Mouse (Mus musculus) lung, postnatal 0 days (tissue): ENCODE data around the gene Prss16. TPM values are rescaled to one million over a fixed set of nuclear protein-coding genes. Genes with fewer than 3 reads are reported as not detected.
"Not testable (repeated sequence)": the region's sequence is repeated elsewhere in the genome, so short reads cannot be mapped to it uniquely, and the experiment has no call there.

Experiments used
- ATAC-seq: fragments of 200-750 bp; cut with Nextera tagmentation; 2 replicates; pipeline ENCODE4 v1.8.0; 2017; ENCODE audit warnings: moderate library complexity
- DNase-seq: peaks from one replicate; pipeline ENCODE4 v3.0.0-alpha.2; 2016; ENCODE audit warnings: low spot score
- H3K27ac ChIP-seq: fragments of 300-500 bp; sonication (generic); 2 replicates; pipeline ENCODE4 v1.5.1; 2014; ENCODE audit warnings: antibody characterized with exemption, mild to moderate bottlenecking, low read length, mixed read lengths
- H3K27me3 ChIP-seq: fragments of 300-500 bp; sonication (generic); replicated peaks from 2 replicates; pipeline ENCODE4 v1.6.1; 2014; ENCODE audit warnings: low read length, mixed read lengths; ENCODE audit not compliant: insufficient read depth
- H3K36me3 ChIP-seq: fragments of 300-500 bp; sonication (generic); 2 replicates; pipeline ENCODE4 v1.6.1; 2014; ENCODE audit warnings: low read length, mixed read lengths; ENCODE audit not compliant: insufficient read depth
- H3K4me1 ChIP-seq: fragments of 300-500 bp; sonication (generic); 2 replicates; pipeline ENCODE4 v1.6.1; 2014; ENCODE audit warnings: antibody characterized with exemption, low read depth, low read length, mixed read lengths; ENCODE audit not compliant: insufficient read depth
- H3K4me2 ChIP-seq: fragments of 300-500 bp; sonication (generic); replicated peaks from 2 replicates; pipeline ENCODE4 v1.6.1; 2014; ENCODE audit warnings: low read depth, mild to moderate bottlenecking, low read length, moderate library complexity, mixed read lengths
- H3K4me3 ChIP-seq: fragments of 300-500 bp; sonication (generic); 2 replicates; pipeline ENCODE4 v1.5.1; 2014; ENCODE audit warnings: low read depth, low read length
- H3K9ac ChIP-seq: fragments of 300-500 bp; sonication (generic); replicated peaks from 2 replicates; pipeline ENCODE4 v1.6.1; 2014; ENCODE audit warnings: low read depth, mild to moderate bottlenecking
- H3K9me3 ChIP-seq: fragments of 300-500 bp; sonication (generic); 2 replicates; pipeline ENCODE4 v1.6.1; 2016; ENCODE audit warnings: low read length, mixed read lengths
- CTCF ChIP-seq: IDR thresholded peaks from 2 replicates; pipeline ENCODE4 v1.5.1; 2016; ENCODE audit warnings: antibody characterized with exemption, mild to moderate bottlenecking
- EP300 ChIP-seq: IDR thresholded peaks from 2 replicates; pipeline ENCODE4 v1.6.1; 2016; ENCODE audit warnings: antibody characterized with exemption, mild to moderate bottlenecking, control low read depth
- WGBS: fragments of 180-500 bp; shearing (Covaris S2); extraction: QIAGEN DNeasy Blood & Tissue Kit; methylation state at CpG from one replicate; pipeline ENCODE4 v1.1.7; 2014; 5-methylcytosine and 5-hydroxymethylcytosine counted together
- polyA plus RNA-seq: library from polyadenylated mRNA; unstranded; fragments of >200 nt; fragmentation: Nextera tagmentation; extraction: Ambion mirVana; gene quantifications from 2 replicates; pipeline ENCODE4 v1.2.1, GENCODE M21; 2015

Gene Prss16
- polyA plus RNA-seq, 1 experiment from 2014 or later: 0.62 TPM

- Histone ChIP-seq H3K27ac (no peak overlapping the region), H3K4me1 (peaks cover 8% of the 10 kb centered on the region; the same call in 1 of the 2 replicates), H3K9ac (no peak overlapping the region), H3K9me3 (no peaks in the 10 kb centered on the region), H3K27me3 (no peaks in the 10 kb centered on the region), H3K36me3 (no peaks in the 10 kb centered on the region), H3K4me2 (peak overlapping the region; percentile 53), H3K4me3 (peak overlapping the region; percentile 15)
- WGBS: 3% methylated on average over 17 of the region's 23 CpGs
- TF ChIP-seq CTCF (no peak), EP300 (no peak)
- DNase-seq (no peak), ATAC-seq (peak; percentile 12; the same call in 1 of the 2 replicates)
These were observed 26.8 kb upstream of the Prss16 start for GRCm38 (mm10) chr13:22036149-22036956.

GRCm38 (mm10) chr13:22035267-22036148 is 26.0 kb upstream of the Prss16 start, which contains the start of the genes Hist1h2ah and Hist1h2bk:
Hist1h2ah (minus strand) TSS chr13:22035568.
Hist1h2bk (plus strand) TSS chr13:22035870.
- peak; percentile 99 for ATAC-seq
- H3K9me3 ChIP-seq, H3K36me3 ChIP-seq, H3K27me3 ChIP-seq, H3K27ac ChIP-seq, H3K4me1 ChIP-seq, H3K9ac ChIP-seq: not testable (repeated sequence)
- H3K4me2 ChIP-seq: peak within 1 kb of the TSS; percentile 53
- TF ChIP-seq EP300: peak; percentile 34; the same call in 1 of the 2 replicates
- peak; percentile 6; the same call in 1 of the 2 replicates for TF ChIP-seq CTCF
- peak; percentile 98 for DNase-seq
- under 1% methylated on average over 20 of the region's 69 CpGs for WGBS
- H3K4me3 ChIP-seq: peak within 1 kb of the TSS; percentile 33

GRCm38 (mm10) chr13:22034443-22035266 is 25.1 kb upstream of the Prss16 start:
- no peak for TF ChIP-seq CTCF
- no peak for TF ChIP-seq EP300
- Histone ChIP-seq H3K4me3 (peak overlapping the region; percentile 5; the same call in 1 of the 2 replicates), H3K4me2 (peak overlapping the region; percentile 53), H3K4me1 (peaks cover 3% of the 10 kb centered on the region; the same call in 1 of the 2 replicates), H3K27me3 (no peaks in the 10 kb centered on the region), H3K36me3 (no peaks in the 10 kb centered on the region), H3K9ac (no peak overlapping the region), H3K9me3 (no peaks in the 10 kb centered on the region), H3K27ac (no peak overlapping the region)
- WGBS: 1% methylated on average over 12 of the region's 14 CpGs
- ATAC-seq (no peak), DNase-seq (no peak)

- Histone ChIP-seq H3K27ac (no peak overlapping the region), H3K27me3 (no peaks in the 10 kb centered on the region), H3K9me3 (no peaks in the 10 kb centered on the region), H3K36me3 (no peaks in the 10 kb centered on the region), H3K4me1 (peaks cover 3% of the 10 kb centered on the region; the same call in 1 of the 2 replicates), H3K4me2 (no peak overlapping the region), H3K9ac (no peak overlapping the region), H3K4me3 (no peak overlapping the region)
- ATAC-seq: no peak
- 41% methylated on average over 5 of the region's 5 CpGs for WGBS
- DNase-seq: no peak
- no peak for TF ChIP-seq CTCF
These were observed 24.4 kb upstream of the Prss16 start for GRCm38 (mm10) chr13:22033741-22034442.

GRCm38 (mm10) chr13:22030493-22030892 is 21.0 kb upstream of the Prss16 start:
- no peak overlapping the region for H3K4me2 ChIP-seq
- no peaks in the 10 kb centered on the region for H3K9me3 ChIP-seq
- H3K27ac ChIP-seq: no peak overlapping the region
- no peak overlapping the region for H3K4me3 ChIP-seq
- no peaks in the 10 kb centered on the region for H3K36me3 ChIP-seq
- DNase-seq (peak; percentile 69), ATAC-seq (no peak)
- WGBS: 9% methylated on average over 4 of the region's 4 CpGs
- H3K9ac ChIP-seq: no peak overlapping the region
- TF ChIP-seq EP300 (no peak), CTCF (peak; percentile 47; the same call in 1 of the 2 replicates)
- peaks cover 4% of the 10 kb centered on the region; the same call in 1 of the 2 replicates for H3K4me1 ChIP-seq
- no peaks in the 10 kb centered on the region for H3K27me3 ChIP-seq
